Mouse (Mus musculus): ENCODE measurements around the gene Krr1. TPM values are rescaled to one million over a fixed set of nuclear protein-coding genes. Genes with fewer than 3 reads are reported as not detected.
A peak's percentile ranks its signal among the peaks of the same experiment; 100 is the strongest.

Gene Krr1
- 32.0 and 37.1 TPM in 2 replicates for polyA plus RNA-seq (2015; fragmentation: Nextera tagmentation; extraction: Ambion mirVana)

GRCm38 (mm10) chr10:111972542-111973361 lies at the start of gene Krr1:
Gene Krr1, plus strand, starts transcription at chr10:111972664.
- Histone ChIP-seq H3K9ac (ENCODE audit: low read depth, low read length) (peak within 1 kb of the TSS; percentile 81), H3K4me3 (replicated peaks; ENCODE audit: low read depth, low read length) (peak within 1 kb of the TSS; percentile 74), H3K4me2 (ENCODE audit: low read length) (peak within 1 kb of the TSS; percentile 73), H3K36me3 (ENCODE audit: insufficient read depth, low read length) (peaks cover 5% of the 10 kb centered on the region; the same call in 1 of the 2 replicates), H3K4me1 (replicated peaks; ENCODE audit: insufficient read depth, low read length) (peaks cover 7% of the 10 kb centered on the region), H3K27ac (peak within 1 kb of the TSS; percentile 77), H3K27me3 (ENCODE audit: insufficient read depth, low read length) (no peaks in the 10 kb centered on the region), H3K9me3 (replicated peaks; ENCODE audit: low read length) (no peaks in the 10 kb centered on the region)
- no peak for TF ChIP-seq CTCF (IDR thresholded peaks at IDR 0.05; ENCODE audit: low read depth)
- DNase-seq (ENCODE audit: low spot score) (peak; percentile 99), ATAC-seq (replicated peaks; ENCODE audit: low FRiP score, low read depth) (peak; percentile 98)
- WGBS, result under 1% methylated on average over 51 of the region's 51 CpGs

- 39% methylated on average over 4 of the region's 4 CpGs for WGBS
Observed at GRCm38 (mm10) chr10:111923503-111924135, 48.8 kb upstream of the Krr1 start.

DNA sequence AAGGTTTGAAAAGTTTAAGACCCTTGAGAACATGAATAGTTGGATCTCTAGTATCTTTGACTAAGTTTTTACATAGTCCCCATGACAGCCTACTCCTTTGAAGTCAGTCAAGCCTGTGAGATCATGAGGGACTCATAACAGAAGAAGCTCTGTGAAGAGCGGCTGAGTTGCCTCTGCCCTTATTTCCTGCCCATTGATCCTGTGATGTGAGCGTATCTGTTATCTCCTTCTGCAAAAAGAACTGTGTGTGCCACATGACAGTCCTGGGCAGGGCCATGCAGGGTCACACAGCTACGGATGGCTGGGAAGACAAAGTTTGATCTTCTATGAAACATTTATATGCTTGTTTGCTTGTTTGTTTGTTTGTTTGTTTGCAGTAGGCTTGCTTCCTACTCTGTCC lies 48.3 kb upstream of the Krr1 start:
- Histone ChIP-seq H3K36me3 (ENCODE audit: insufficient read depth, low read length) (no peaks in the 10 kb centered on the region), H3K27me3 (ENCODE audit: insufficient read depth, low read length) (no peaks in the 10 kb centered on the region), H3K9me3 (replicated peaks; ENCODE audit: low read length) (no peaks in the 10 kb centered on the region), H3K27ac (no peak overlapping the region), H3K4me3 (replicated peaks; ENCODE audit: low read depth, low read length) (no peak overlapping the region), H3K9ac (ENCODE audit: low read depth, low read length) (no peak overlapping the region), H3K4me1 (replicated peaks; ENCODE audit: insufficient read depth, low read length) (0 out of 2 replicates have a peak, but pooled peaks cover 5% of the 10 kb centered on the region), H3K4me2 (ENCODE audit: low read length) (no peak overlapping the region)
- no peak for ATAC-seq (replicated peaks; ENCODE audit: low FRiP score, low read depth)
- DNase-seq (ENCODE audit: low spot score), result no peak
- no peak for TF ChIP-seq CTCF (IDR thresholded peaks at IDR 0.05; ENCODE audit: low read depth)
- 41% methylated on average over 3 of the region's 3 CpGs for WGBS

More at GRCm38 (mm10) chr10:111923503-111924135, 48.8 kb upstream of the Krr1 start:
- DNase-seq (ENCODE audit: low spot score) (peak; percentile 75), ATAC-seq (replicated peaks; ENCODE audit: low FRiP score, low read depth) (no peak; the same call in 1 of the 2 replicates)
- Histone ChIP-seq H3K27me3 (ENCODE audit: insufficient read depth, low read length) (no peaks in the 10 kb centered on the region), H3K27ac (no peak overlapping the region), H3K9ac (ENCODE audit: low read depth, low read length) (no peak overlapping the region), H3K9me3 (replicated peaks; ENCODE audit: low read length) (no peaks in the 10 kb centered on the region), H3K4me2 (ENCODE audit: low read length) (no peak overlapping the region), H3K4me1 (replicated peaks; ENCODE audit: insufficient read depth, low read length) (0 out of 2 replicates have a peak, but pooled peaks cover 5% of the 10 kb centered on the region), H3K36me3 (ENCODE audit: insufficient read depth, low read length) (no peaks in the 10 kb centered on the region), H3K4me3 (replicated peaks; ENCODE audit: low read depth, low read length) (no peak overlapping the region)
- TF ChIP-seq CTCF (IDR thresholded peaks at IDR 0.05; ENCODE audit: low read depth), result no peak

DNA sequence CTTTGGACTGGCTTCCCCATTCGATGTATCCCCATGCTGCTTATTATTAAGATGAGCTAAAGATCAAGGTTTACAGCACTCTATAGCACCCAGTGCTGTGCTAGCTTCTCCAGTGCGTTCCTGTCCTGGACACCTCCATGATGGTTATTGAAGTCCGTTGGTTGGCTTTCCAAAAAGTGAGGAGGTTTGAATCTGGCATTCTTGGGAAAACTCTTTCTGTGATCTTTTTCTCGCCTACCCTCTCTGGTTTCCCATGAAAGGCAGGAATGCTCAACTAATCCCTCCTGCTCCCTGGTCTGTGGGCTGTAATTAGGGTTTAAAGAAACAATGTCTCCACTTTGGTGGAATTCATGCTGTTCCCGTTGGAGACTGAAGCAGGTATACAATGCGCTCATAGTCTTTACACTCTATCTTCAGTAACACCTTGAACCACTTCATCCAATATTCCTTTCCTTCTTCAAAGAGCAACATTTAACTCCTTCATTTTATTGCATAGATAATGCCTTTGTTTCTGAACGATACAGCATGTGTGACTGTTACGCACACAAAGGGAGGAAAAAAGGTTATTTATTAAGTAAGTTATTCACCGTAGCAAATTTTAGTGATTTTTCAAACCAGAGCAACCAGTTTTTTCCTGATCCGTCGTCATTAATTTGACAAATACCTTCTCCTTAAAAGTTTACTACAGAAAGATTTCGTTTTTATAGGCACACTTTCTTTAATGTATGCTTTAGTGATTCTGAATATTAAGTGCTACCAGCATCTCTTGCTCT lies 47.6 kb upstream of the Krr1 start:
- no peaks in the 10 kb centered on the region for H3K36me3 ChIP-seq (ENCODE audit: insufficient read depth, low read length)
- H3K4me1 ChIP-seq (replicated peaks; ENCODE audit: insufficient read depth, low read length), result 0 out of 2 replicates have a peak, but pooled peaks cover 5% of the 10 kb centered on the region
- 46% methylated on average over 12 of the region's 12 CpGs for WGBS
- ATAC-seq (replicated peaks; ENCODE audit: low FRiP score, low read depth) (no peak), DNase-seq (ENCODE audit: low spot score) (no peak)
- peak overlapping the region; percentile 33 for H3K4me2 ChIP-seq (ENCODE audit: low read length)
- no peak overlapping the region for H3K27ac ChIP-seq
- TF ChIP-seq CTCF (IDR thresholded peaks at IDR 0.05; ENCODE audit: low read depth), result no peak
- no peaks in the 10 kb centered on the region for H3K9me3 ChIP-seq (replicated peaks; ENCODE audit: low read length)
- H3K9ac ChIP-seq (ENCODE audit: low read depth, low read length), result no peak overlapping the region
- H3K4me3 ChIP-seq (replicated peaks; ENCODE audit: low read depth, low read length), result no peak overlapping the region
- no peaks in the 10 kb centered on the region for H3K27me3 ChIP-seq (ENCODE audit: insufficient read depth, low read length)

DNA sequence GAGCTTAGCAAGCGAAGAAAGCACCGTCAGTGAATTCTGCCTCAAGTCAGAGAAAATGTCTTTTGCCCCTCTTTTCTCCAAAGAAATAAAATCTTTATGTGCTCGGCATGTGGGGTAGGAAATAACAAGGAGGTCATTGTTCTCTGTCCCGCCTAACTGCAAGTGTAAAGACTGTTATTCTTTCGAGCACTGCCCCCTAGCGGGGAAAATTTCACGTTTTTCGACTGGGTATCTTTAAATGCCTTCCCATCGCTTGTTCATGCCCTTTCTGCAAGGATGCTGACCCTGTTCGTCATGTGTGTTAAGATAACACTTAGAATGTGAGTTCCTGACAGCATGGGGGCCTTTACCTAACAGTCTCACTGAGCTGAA lies 47.0 kb upstream of the Krr1 start:
- Histone ChIP-seq H3K27me3 (ENCODE audit: insufficient read depth, low read length) (no peaks in the 10 kb centered on the region), H3K4me3 (replicated peaks; ENCODE audit: low read depth, low read length) (no peak overlapping the region), H3K36me3 (ENCODE audit: insufficient read depth, low read length) (no peaks in the 10 kb centered on the region), H3K4me1 (replicated peaks; ENCODE audit: insufficient read depth, low read length) (0 out of 2 replicates have a peak, but pooled peaks cover 5% of the 10 kb centered on the region), H3K27ac (no peak overlapping the region), H3K9me3 (replicated peaks; ENCODE audit: low read length) (no peaks in the 10 kb centered on the region), H3K4me2 (ENCODE audit: low read length) (peak overlapping the region; percentile 33), H3K9ac (ENCODE audit: low read depth, low read length) (no peak overlapping the region)
- DNase-seq (ENCODE audit: low spot score), result peak; percentile 95
- peak; percentile 90 for TF ChIP-seq CTCF (IDR thresholded peaks at IDR 0.05; ENCODE audit: low read depth)
- peak; percentile 72 for ATAC-seq (replicated peaks; ENCODE audit: low FRiP score, low read depth)
- WGBS, result 3% methylated on average over 10 of the region's 10 CpGs

Measured in kidney, postnatal 0 days (tissue).